Mouse (Mus musculus) stomach, embryonic 15.5 days (tissue): Measurements from ENCODE around the gene Gm14569. TPM values are rescaled to one million over a fixed set of nuclear protein-coding genes. Genes with fewer than 3 reads are reported as not detected.

Source experiments
- ATAC-seq: fragments of 200-750 bp; cut with Nextera tagmentation; 2 replicates; pipeline ENCODE4 v1.8.0; 2017; ENCODE audit warnings: low read depth, moderate number of reproducible peaks, moderate TSS enrichment; ENCODE audit not compliant: insufficient read depth, low FRiP score
- H3K27ac ChIP-seq: fragments of 300-500 bp; sonication (generic); 2 replicates; pipeline ENCODE4 v1.5.1; 2015; ENCODE audit warnings: mild to moderate bottlenecking, inconsistent platforms
- H3K27me3 ChIP-seq: fragments of 300-500 bp; sonication (generic); replicated peaks from 2 replicates; pipeline ENCODE4 v1.6.1; 2015; ENCODE audit warnings: inconsistent platforms
- H3K36me3 ChIP-seq: fragments of 300-500 bp; sonication (generic); 2 replicates; pipeline ENCODE4 v1.6.1; 2015; ENCODE audit warnings: inconsistent platforms
- H3K4me1 ChIP-seq: fragments of 300-500 bp; sonication (generic); 2 replicates; pipeline ENCODE4 v1.6.1; 2015; ENCODE audit warnings: inconsistent platforms
- H3K4me2 ChIP-seq: fragments of 300-500 bp; sonication (generic); 2 replicates; pipeline ENCODE4 v1.6.1; 2015; ENCODE audit warnings: mild to moderate bottlenecking, inconsistent platforms
- H3K4me3 ChIP-seq: fragments of 300-500 bp; sonication (generic); replicated peaks from 2 replicates; pipeline ENCODE4 v1.5.1; 2015; ENCODE audit warnings: inconsistent platforms
- H3K9ac ChIP-seq: fragments of 300-500 bp; sonication (generic); 2 replicates; pipeline ENCODE4 v1.6.1; 2015; ENCODE audit warnings: inconsistent platforms
- H3K9me3 ChIP-seq: fragments of 300-500 bp; sonication (generic); 2 replicates; pipeline ENCODE4 v1.6.1; 2016; ENCODE audit warnings: inconsistent platforms
- WGBS: fragments of 180-500 bp; shearing (Covaris S2); methylation state at CpG from one replicate; pipeline ENCODE4 v1.1.7; 2015; 5-methylcytosine and 5-hydroxymethylcytosine counted together
- microRNA-seq: library from miRNA; unstranded; fragments of <30 nt; microRNA quantifications from one replicate; pipeline ENCODE4, GENCODE M21; 2016
- polyA plus RNA-seq: library from polyadenylated mRNA; unstranded; fragments of >200 nt; fragmentation: Nextera tagmentation; extraction: Ambion mirVana; gene quantifications from 2 replicates; pipeline ENCODE4 v1.2.1, GENCODE M21; 2015

Gm14569 gene
- polyA plus RNA-seq, 1 experiment from 2014 or later: not detected

DNA sequence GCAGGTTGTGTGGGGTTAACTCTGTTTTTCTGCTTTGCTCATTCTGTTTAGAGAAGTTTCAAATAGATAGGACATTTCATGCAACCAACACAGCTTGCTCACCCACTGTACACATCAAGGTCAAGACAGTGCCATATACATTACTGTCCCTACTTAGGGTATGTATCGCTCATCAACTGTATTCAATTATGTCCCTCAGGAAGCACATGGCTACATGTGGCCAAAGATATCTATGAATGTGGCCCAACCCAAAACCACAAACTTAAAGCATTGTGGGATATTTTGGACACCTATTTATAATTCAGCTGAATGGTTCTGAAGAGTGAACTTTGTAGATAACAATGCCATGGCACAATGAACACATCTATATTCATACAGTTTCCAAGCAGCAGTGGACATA lies 53.7 kb downstream of the Gm14569 start:
- no peak overlapping the region for H3K4me3 ChIP-seq
- no peak for ATAC-seq
- no peak overlapping the region for H3K27ac ChIP-seq
- H3K36me3 ChIP-seq: no peaks in the 10 kb centered on the region
- H3K4me1 ChIP-seq: no peaks in the 10 kb centered on the region
- no peak overlapping the region for H3K4me2 ChIP-seq
- H3K9ac ChIP-seq: no peak overlapping the region
- WGBS: 89% methylated on average over 1 of the region's 1 CpGs
- no peaks in the 10 kb centered on the region for H3K27me3 ChIP-seq
- no peaks in the 10 kb centered on the region for H3K9me3 ChIP-seq

DNA sequence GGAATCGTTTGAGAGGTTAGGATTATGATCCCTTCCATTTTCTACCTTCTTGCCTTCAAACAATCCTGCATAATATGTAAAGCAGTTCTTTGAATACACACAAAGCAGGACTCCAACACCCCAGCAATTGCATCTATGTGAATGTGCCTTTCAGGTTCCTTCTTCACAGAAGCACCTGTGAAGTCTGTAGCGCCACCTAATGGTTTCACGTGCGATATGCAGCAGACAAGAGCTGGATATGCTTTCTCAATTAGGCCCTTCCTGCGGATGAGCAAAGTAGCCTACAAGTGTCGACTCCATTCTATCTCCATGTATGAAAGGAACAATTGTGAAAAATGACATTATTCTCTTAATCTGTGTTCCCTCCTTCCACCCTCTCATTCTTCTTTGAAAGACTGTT lies 56.6 kb downstream of the Gm14569 start:
- 40% methylated on average over 6 of the region's 6 CpGs for WGBS
- ATAC-seq: no peak
- H3K9me3 ChIP-seq: no peaks in the 10 kb centered on the region

DNA sequence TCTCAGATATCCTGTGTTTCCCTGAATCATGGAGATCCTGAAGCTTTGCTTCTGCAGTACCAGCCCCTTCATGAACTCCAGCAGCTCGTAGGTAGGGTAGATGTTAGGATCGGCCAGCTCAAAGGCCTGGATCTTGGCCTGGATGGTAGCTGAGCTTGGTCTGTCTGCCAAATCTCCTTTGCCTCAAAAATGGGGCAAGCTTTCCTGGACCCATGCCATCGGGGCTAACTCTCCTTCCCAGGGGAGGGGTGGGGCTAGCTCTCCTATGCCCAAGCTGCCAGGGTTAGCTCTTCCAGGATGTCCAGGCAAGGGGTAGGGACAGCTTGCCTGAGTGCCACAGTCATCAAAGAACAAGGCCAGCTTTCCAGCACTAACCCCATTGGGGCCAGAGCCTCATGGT lies 72.5 kb downstream of the Gm14569 start:
- ATAC-seq: no peak
- no peaks in the 10 kb centered on the region for H3K4me1 ChIP-seq
- H3K9ac ChIP-seq: no peak overlapping the region
- WGBS: 80% methylated on average over 3 of the region's 3 CpGs
- H3K27ac ChIP-seq: no peak overlapping the region
- H3K27me3 ChIP-seq: no peaks in the 10 kb centered on the region
- no peaks in the 10 kb centered on the region for H3K9me3 ChIP-seq
- no peak overlapping the region for H3K4me3 ChIP-seq
- H3K36me3 ChIP-seq: no peaks in the 10 kb centered on the region
- no peak overlapping the region for H3K4me2 ChIP-seq

More for the DNA sequence above, 56.6 kb downstream of the Gm14569 start:
- Histone ChIP-seq H3K36me3 (no peaks in the 10 kb centered on the region), H3K4me1 (no peaks in the 10 kb centered on the region), H3K27ac (no peak overlapping the region), H3K4me2 (no peak overlapping the region), H3K4me3 (no peak overlapping the region), H3K27me3 (no peaks in the 10 kb centered on the region), H3K9ac (no peak overlapping the region)

DNA sequence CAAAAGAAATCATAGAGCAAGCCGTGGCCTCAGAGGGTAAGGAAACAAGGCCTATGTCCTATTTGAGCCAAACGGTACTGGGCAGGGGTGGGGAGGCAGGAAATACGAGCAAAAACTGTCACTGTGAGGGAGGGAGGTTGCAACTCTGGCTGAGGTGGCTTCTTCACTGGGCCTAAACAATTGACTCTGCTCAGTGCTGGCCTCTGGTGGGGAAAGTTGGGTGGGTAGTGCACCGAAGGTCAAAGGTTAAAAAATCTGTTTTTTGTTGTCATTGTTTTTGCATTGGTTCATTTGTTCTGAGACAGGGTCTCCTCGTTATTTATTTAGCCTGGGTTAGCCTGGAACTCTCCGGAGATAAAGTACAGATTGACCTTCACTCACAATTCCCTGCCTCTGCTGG lies 89.3 kb downstream of the Gm14569 start:
- Histone ChIP-seq H3K9me3 (no peaks in the 10 kb centered on the region), H3K27me3 (no peaks in the 10 kb centered on the region), H3K4me3 (no peak overlapping the region), H3K4me1 (no peaks in the 10 kb centered on the region), H3K4me2 (no peak overlapping the region), H3K36me3 (no peaks in the 10 kb centered on the region), H3K9ac (no peak overlapping the region), H3K27ac (no peak overlapping the region)
- no peak for ATAC-seq
- 58% methylated on average over 6 of the region's 6 CpGs for WGBS

DNA sequence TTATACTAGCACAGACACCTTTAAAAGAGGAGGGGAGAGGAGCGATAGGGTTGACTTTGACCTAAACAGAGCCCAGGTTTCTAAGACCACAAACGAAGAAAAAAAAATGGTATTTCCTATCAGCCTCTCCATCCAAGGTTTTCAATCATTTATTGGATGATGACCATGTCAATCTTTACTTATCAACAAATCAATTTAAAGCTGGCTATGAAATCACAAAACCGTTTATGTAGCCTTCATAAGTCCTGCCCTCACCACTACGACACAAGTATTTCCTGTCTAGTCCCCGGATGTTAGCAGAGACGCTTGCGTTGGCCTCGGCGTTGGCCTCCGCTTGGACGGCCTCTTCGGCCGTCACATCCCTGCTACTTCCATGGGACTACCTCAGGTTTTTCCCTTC lies 90.7 kb downstream of the Gm14569 start, which contains the start of gene Gm6268:
Gm6268 (plus strand) TSS at position 301 of the 400 bp plus-strand sequence.
- no peaks in the 10 kb centered on the region for H3K9me3 ChIP-seq
- H3K9ac ChIP-seq: no peak within 1 kb of the TSS
- no peak within 1 kb of the TSS for H3K4me3 ChIP-seq
- H3K27ac ChIP-seq: no peak within 1 kb of the TSS
- H3K4me2 ChIP-seq: no peak within 1 kb of the TSS
- no peaks in the 10 kb centered on the region for H3K27me3 ChIP-seq
- H3K36me3 ChIP-seq: no peaks in the 10 kb centered on the region
- WGBS: 89% methylated on average over 13 of the region's 13 CpGs
- no peaks in the 10 kb centered on the region for H3K4me1 ChIP-seq
- ATAC-seq: no peak

DNA sequence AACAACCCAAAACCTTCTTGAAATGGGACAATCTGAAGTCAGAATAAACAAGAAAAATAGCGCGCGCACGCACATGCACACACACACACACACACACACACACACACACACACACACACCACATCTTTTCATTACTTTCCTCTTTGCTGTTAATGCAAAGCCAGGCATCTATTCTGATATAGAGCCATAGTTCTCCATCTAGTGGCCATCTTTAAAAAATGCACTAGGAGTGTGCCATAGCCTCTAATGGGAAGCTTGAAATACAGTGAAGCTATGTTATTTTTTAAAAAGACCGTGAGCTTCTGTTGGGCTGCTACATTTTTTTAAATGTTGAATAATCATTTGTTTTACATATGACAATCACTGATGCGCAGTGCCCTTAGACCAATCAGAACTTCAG lies 98.4 kb downstream of the Gm14569 start:
- no peaks in the 10 kb centered on the region for H3K4me1 ChIP-seq
- no peak overlapping the region for H3K27ac ChIP-seq
- no peaks in the 10 kb centered on the region for H3K36me3 ChIP-seq
- no peaks in the 10 kb centered on the region for H3K27me3 ChIP-seq
- no peak for ATAC-seq
- H3K9ac ChIP-seq: no peak overlapping the region
- no peak overlapping the region for H3K4me3 ChIP-seq
- H3K9me3 ChIP-seq: no peaks in the 10 kb centered on the region
- H3K4me2 ChIP-seq: no peak overlapping the region
- WGBS: 34% methylated on average over 6 of the region's 6 CpGs

DNA sequence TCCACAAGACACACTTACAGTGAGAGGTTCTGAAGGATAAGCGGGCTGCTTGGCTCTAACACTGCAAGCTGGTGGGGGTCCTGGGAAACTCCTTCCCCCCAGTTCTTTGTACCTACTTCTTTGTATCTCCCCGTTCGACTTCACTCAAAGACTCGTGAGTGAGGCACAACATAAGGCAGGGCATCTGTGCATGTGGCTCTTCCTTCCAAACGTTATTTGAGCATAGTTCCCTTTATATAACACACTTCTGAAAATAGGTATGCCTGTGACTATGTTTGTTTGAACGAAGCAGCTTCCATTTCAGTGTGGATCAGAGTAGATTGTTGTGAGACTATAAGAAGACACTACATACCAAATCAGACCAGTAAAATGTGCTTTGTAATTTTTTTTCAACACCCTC lies 99.0 kb downstream of the Gm14569 start:
- H3K27me3 ChIP-seq: no peaks in the 10 kb centered on the region
- WGBS: 72% methylated on average over 6 of the region's 6 CpGs
- no peaks in the 10 kb centered on the region for H3K36me3 ChIP-seq
- H3K4me2 ChIP-seq: no peak overlapping the region
- H3K9me3 ChIP-seq: no peaks in the 10 kb centered on the region
- no peaks in the 10 kb centered on the region for H3K4me1 ChIP-seq
- no peak overlapping the region for H3K27ac ChIP-seq
- H3K4me3 ChIP-seq: no peak overlapping the region
- ATAC-seq: no peak
- H3K9ac ChIP-seq: no peak overlapping the region

DNA sequence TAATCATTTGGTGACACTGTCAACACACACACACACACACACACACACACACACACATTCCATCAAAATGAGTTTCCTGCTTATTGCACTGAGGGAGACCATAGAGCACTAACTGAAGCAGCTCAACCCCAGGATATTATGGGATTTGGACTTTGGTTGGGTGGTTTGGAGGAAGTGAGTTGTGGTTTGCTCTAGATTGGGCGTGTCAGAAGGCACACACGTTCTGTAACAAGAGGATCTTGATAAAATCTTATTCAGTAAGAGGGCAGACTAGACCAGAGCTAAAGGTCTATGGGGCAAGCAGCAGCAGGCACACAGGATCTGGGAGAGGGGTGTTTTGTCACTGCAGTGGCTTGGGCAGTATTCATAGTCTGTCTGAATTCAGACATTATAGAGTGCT lies 101.1 kb downstream of the Gm14569 start:
- H3K27ac ChIP-seq: no peak overlapping the region
- H3K4me1 ChIP-seq: no peaks in the 10 kb centered on the region
- H3K4me3 ChIP-seq: no peak overlapping the region
- H3K27me3 ChIP-seq: no peaks in the 10 kb centered on the region
- H3K9ac ChIP-seq: no peak overlapping the region
- H3K36me3 ChIP-seq: no peaks in the 10 kb centered on the region
- no peaks in the 10 kb centered on the region for H3K9me3 ChIP-seq
- ATAC-seq: no peak
- H3K4me2 ChIP-seq: no peak overlapping the region
- 37% methylated on average over 2 of the region's 2 CpGs for WGBS

DNA sequence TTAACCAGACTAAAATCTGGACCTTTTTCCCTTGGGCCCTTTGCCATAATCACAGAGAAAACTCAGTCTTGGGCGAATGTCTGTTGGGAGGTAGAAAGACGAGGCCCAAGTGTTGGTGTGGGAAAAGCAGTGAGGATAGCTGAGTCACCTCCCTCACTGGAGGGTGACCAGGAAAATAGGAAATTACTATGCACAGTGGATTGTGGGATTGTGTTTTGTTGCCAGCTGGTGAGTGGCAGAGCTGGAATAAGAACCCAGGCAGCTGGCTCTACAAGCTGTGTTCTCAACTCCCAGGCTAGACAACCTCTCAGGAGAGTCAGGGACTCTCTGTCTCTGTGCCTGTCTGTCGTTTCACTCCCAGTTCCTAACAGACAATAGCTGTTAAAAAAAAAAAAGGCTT lies 101.7 kb downstream of the Gm14569 start:
- no peak overlapping the region for H3K4me3 ChIP-seq
- H3K27me3 ChIP-seq: no peaks in the 10 kb centered on the region
- H3K4me2 ChIP-seq: no peak overlapping the region
- ATAC-seq: no peak
- H3K4me1 ChIP-seq: no peaks in the 10 kb centered on the region
- H3K27ac ChIP-seq: no peak overlapping the region
- H3K9me3 ChIP-seq: no peaks in the 10 kb centered on the region
- no peak overlapping the region for H3K9ac ChIP-seq
- 58% methylated on average over 3 of the region's 3 CpGs for WGBS
- H3K36me3 ChIP-seq: no peaks in the 10 kb centered on the region

DNA sequence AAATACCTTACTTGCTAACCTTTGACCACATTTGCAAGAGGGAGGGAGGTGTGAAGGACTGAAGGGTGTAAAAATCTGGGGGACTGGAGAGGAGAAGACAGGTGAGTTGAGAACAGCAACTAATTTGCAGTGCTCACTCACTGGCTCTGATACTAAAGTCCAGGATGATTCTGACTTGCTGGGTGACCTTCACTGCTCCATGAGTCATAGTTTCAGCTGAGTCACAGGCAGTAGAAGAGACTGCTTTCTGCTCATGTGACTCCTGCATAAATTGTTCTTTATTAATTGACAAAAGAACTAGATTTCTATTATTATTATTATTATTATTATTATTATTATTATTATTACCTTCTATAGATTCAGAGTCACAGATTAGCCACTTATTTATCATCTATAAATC lies 106.3 kb downstream of the Gm14569 start:
- ATAC-seq: no peak
- no peaks in the 10 kb centered on the region for H3K36me3 ChIP-seq
- H3K4me1 ChIP-seq: no peaks in the 10 kb centered on the region
- H3K4me2 ChIP-seq: no peak overlapping the region
- no peak overlapping the region for H3K27ac ChIP-seq
- H3K9ac ChIP-seq: no peak overlapping the region
- no peaks in the 10 kb centered on the region for H3K27me3 ChIP-seq
- no peaks in the 10 kb centered on the region for H3K9me3 ChIP-seq
- no peak overlapping the region for H3K4me3 ChIP-seq

Small RNAs within 50 kb of the gene (microRNA-seq; reads per million reads assigned to microRNA genes)
- gene Gm44485: not detected

Other genes with a start within 250 kb of the Gm14569 start
- 0.48 and 0.52 TPM in 2 replicates for gene Lonrf3, start 163.5 kb downstream of the Gm14569 start, polyA plus RNA-seq
- gene Gm6268, start 90.5 kb downstream of the Gm14569 start, polyA plus RNA-seq: not detected in 2 replicates
- 221 and 227 TPM in 2 replicates for gene Pgrmc1, start 106.4 kb upstream of the Gm14569 start, polyA plus RNA-seq
- gene Akap17b, start 153.6 kb upstream of the Gm14569 start, polyA plus RNA-seq: 2.1 TPM in 2 replicates